In the genomic region with DNA sequence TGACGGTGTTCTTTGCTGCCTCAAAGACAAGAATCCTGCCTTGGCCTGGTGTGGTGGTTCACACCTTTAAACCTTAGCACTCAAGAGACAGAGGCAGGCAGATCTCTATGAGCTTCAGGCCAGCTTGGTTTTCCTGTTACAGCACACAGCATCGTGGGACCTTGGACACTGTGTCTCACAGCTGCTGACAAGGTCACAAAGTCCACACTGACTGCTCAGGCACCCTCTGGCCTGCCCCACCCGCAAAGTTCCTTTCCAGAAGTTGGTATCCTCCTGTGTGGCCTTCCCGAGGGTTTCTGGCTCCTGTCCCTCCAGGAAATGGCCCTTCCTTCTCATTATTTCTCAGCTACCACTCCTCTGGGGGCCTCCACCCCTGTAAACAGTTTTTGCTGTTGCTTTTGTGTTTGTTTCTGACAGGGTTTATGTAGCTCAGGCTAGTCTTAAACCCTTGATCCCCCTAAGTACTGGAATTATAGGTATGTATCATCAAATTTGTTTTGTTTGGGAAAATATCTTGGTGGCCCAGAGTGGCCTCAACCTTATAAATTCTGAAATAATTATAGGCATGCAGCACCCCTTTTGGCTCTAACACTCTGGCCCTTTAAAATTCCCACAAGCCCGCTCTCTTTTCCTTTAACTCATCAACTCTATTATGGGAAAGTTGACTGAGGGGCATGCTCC, we compare ENCODE assay signal across 8 mouse cellular contexts. TPM values are rescaled to one million over a fixed set of nuclear protein-coding genes. Genes with fewer than 3 reads are reported as not detected.
DNase-seq lines count a peak whose midpoint lies in the region; ATAC-seq and TF ChIP-seq lines count a peak whose summit lies in the region.

A gene (plus strand): TSS at position 631 of the 681 bp plus-strand sequence.

- H3K4me2 ChIP-seq in heart, postnatal 0 days (ENCODE audit: low read depth, low read length) = no peak within 1 kb of the TSS
- H3K4me2 ChIP-seq in neural tube, embryonic 12.5 days (replicated peaks) = no peak within 1 kb of the TSS

- H3K27me3 ChIP-seq in spleen, adult 2 months (ENCODE audit: control insufficient read depth, insufficient read depth, low read length) = no peaks in the 10 kb centered on the region
- no peaks in the 10 kb centered on the region for H3K27me3 ChIP-seq in heart, postnatal 0 days (ENCODE audit: control insufficient read depth, insufficient read depth, low read length)
- H3K27me3 ChIP-seq in neural tube, embryonic 12.5 days (replicated peaks) = no peaks in the 10 kb centered on the region

- no peak for TF ChIP-seq POLR2A in spleen, adult 2 months (IDR thresholded peaks at IDR 0.05; ENCODE audit: low read depth, low read length)
- TF ChIP-seq POLR2A in embryonic fibroblast, embryonic 13.5 days (IDR thresholded peaks at IDR 0.05; ENCODE audit: low read depth, low read length) = no peak

- no peaks in the 10 kb centered on the region for H3K36me3 ChIP-seq in spleen, adult 2 months (ENCODE audit: control insufficient read depth, insufficient read depth, low read length)
- no peaks in the 10 kb centered on the region for H3K36me3 ChIP-seq in heart, postnatal 0 days (replicated peaks; ENCODE audit: control insufficient read depth, insufficient read depth, low read length)
- no peaks in the 10 kb centered on the region for H3K36me3 ChIP-seq in neural tube, embryonic 12.5 days

- no peak within 1 kb of the TSS for H3K4me3 ChIP-seq in spleen, adult 2 months (ENCODE audit: extremely low read depth, insufficient read depth, insufficient read length)
- no peak within 1 kb of the TSS for H3K4me3 ChIP-seq in embryonic fibroblast, embryonic 13.5 days (ENCODE audit: insufficient read depth, low read length)
- H3K4me3 ChIP-seq in heart, postnatal 0 days (ENCODE audit: low read depth, low read length) = no peak within 1 kb of the TSS
- H3K4me3 ChIP-seq in neural tube, embryonic 12.5 days = no peak within 1 kb of the TSS

- H3K4me1 ChIP-seq in spleen, adult 2 months (ENCODE audit: control insufficient read depth, insufficient read depth, insufficient read length) = no peaks in the 10 kb centered on the region
- no peaks in the 10 kb centered on the region for H3K4me1 ChIP-seq in embryonic fibroblast, embryonic 13.5 days (ENCODE audit: control insufficient read depth, insufficient read depth, low read length)
- H3K4me1 ChIP-seq in heart, postnatal 0 days (ENCODE audit: control insufficient read depth, insufficient read depth) = peaks cover 10% of the 10 kb centered on the region
- peaks cover 15% of the 10 kb centered on the region for H3K4me1 ChIP-seq in neural tube, embryonic 12.5 days

- no peak for TF ChIP-seq CTCF in spleen, adult 2 months (IDR thresholded peaks at IDR 0.05; ENCODE audit: extremely low read depth, insufficient read depth, insufficient read length, insufficient replicate concordance)
- no peak for TF ChIP-seq CTCF in embryonic fibroblast, embryonic 13.5 days (IDR thresholded peaks at IDR 0.05; ENCODE audit: borderline replicate concordance, insufficient read depth, low read length)
- TF ChIP-seq CTCF in heart, postnatal 0 days (IDR thresholded peaks at IDR 0.05; ENCODE audit: low read depth) = no peak

- TF ChIP-seq EP300 in heart, postnatal 0 days (IDR thresholded peaks at IDR 0.05; ENCODE audit: low read depth) = no peak

- ATAC-seq in heart, postnatal 0 days (ENCODE audit: insufficient read depth, low read depth) = no peak
- no peak for ATAC-seq in neural tube, embryonic 12.5 days (ENCODE audit: low FRiP score, low read depth)

- intact Hi-C loops in left cerebral cortex, postnatal 36 days (cut with DNase I) = no loop called here

- WGBS in spleen, adult 2 months = 64% methylated on average over 5 of the region's 5 CpGs
- WGBS in heart, postnatal 0 days = 62% methylated on average over 5 of the region's 5 CpGs
- 81% methylated on average over 5 of the region's 5 CpGs for WGBS in neural tube, embryonic 12.5 days

- no peak within 1 kb of the TSS for H3K9ac ChIP-seq in heart, postnatal 0 days (replicated peaks; ENCODE audit: low read depth, low read length)
- H3K9ac ChIP-seq in neural tube, embryonic 12.5 days = no peak within 1 kb of the TSS

- no peak for DNase-seq in spleen, adult 2 months (ENCODE audit: low read depth in 1 of 2, low spot score in 2 of 2)
- no peak for DNase-seq in spleen, postnatal 4 days (ENCODE audit: low spot score in 2 of 2)
- DNase-seq in heart, postnatal 0 days (ENCODE audit: low spot score) = no peak
- no peak for DNase-seq in left cerebral cortex, postnatal 36 days (ENCODE audit: low spot score in 2 of 2)
- no peak for DNase-seq in testis, postnatal 14 days (ENCODE audit: low spot score)
- no peak for DNase-seq in embryo, embryonic 10 days (ENCODE audit: low spot score)

- H3K9me3 ChIP-seq in heart, postnatal 0 days (replicated peaks; ENCODE audit: control insufficient read depth, low read length) = no peaks in the 10 kb centered on the region
- no peaks in the 10 kb centered on the region for H3K9me3 ChIP-seq in neural tube, embryonic 12.5 days

- H3K27ac ChIP-seq in spleen, adult 2 months (ENCODE audit: insufficient read depth, low read length) = no peak within 1 kb of the TSS
- H3K27ac ChIP-seq in embryonic fibroblast, embryonic 13.5 days (ENCODE audit: insufficient read depth, low read length) = no peak within 1 kb of the TSS
- H3K27ac ChIP-seq in heart, postnatal 0 days (ENCODE audit: low read depth) = no peak within 1 kb of the TSS
- H3K27ac ChIP-seq in neural tube, embryonic 12.5 days = no peak within 1 kb of the TSS

RNA-seq across cellular contexts. Expression of the gene that starts here (rescaled TPM):
- 137 and 201 TPM in 2 replicates for polyA plus RNA-seq in spleen, adult 2 months (2012; rRNA removed)
- polyA plus RNA-seq in embryonic fibroblast, embryonic 13.5 days (2011; ENCODE audit: insufficient read length, low read depth, missing spikeins) = 151 and 154 TPM in 2 replicates
- total RNA-seq in heart, postnatal 0 days (2014; rRNA removed; ENCODE audit: low replicate concordance) = 350 and 355 TPM in 2 replicates
- polyA plus RNA-seq in heart, postnatal 0 days (2015; fragmentation: Nextera tagmentation; extraction: Ambion mirVana) = 54.6 and 55.3 TPM in 2 replicates
- total RNA-seq in left cerebral cortex, postnatal 36 days (2021) = 10 to 100 TPM; 38.7 to 41.9 TPM
- polyA plus RNA-seq in neural tube, embryonic 12.5 days (2016; fragmentation: Nextera tagmentation; extraction: Ambion mirVana) = 27.5 and 28.1 TPM in 2 replicates
